Mouse (Mus musculus) forebrain, embryonic 14.5 days (tissue): ENCODE results near the gene Cct7. TPM values are rescaled to one million over a fixed set of nuclear protein-coding genes. Genes with fewer than 3 reads are reported as not detected.

ENCODE experiments used
- ATAC-seq: fragments of 200-750 bp; cut with Nextera tagmentation; 2 replicates; pipeline ENCODE4 v1.8.0; 2017; ENCODE audit warnings: mild to moderate bottlenecking, moderate library complexity
- DNase-seq: peaks from one replicate; pipeline ENCODE4 v3.0.0-alpha.2; 2015; ENCODE audit warnings: low spot score
- H3K27ac ChIP-seq: fragments of 300-500 bp; sonication (generic); 2 replicates; pipeline ENCODE4 v1.5.1; 2014; ENCODE audit warnings: low read depth, mild to moderate bottlenecking, control low read depth, low read length, moderate library complexity
- H3K27me3 ChIP-seq: fragments of 300-500 bp; sonication (generic); replicated peaks from 2 replicates; pipeline ENCODE4 v1.6.1; 2014; ENCODE audit warnings: low read length, control low read depth, mixed read lengths; ENCODE audit not compliant: control insufficient read depth, insufficient read depth
- H3K36me3 ChIP-seq: fragments of 300-500 bp; sonication (generic); 2 replicates; pipeline ENCODE4 v1.6.1; 2014; ENCODE audit warnings: low read length, control low read depth; ENCODE audit not compliant: control insufficient read depth, insufficient read depth
- H3K4me1 ChIP-seq: fragments of 300-500 bp; sonication (generic); 2 replicates; pipeline ENCODE4 v1.6.1; 2014; ENCODE audit warnings: antibody characterized with exemption, low read length, control low read depth; ENCODE audit not compliant: control insufficient read depth, insufficient read depth
- H3K4me2 ChIP-seq: fragments of 300-500 bp; sonication (generic); 2 replicates; pipeline ENCODE4 v1.6.1; 2014; ENCODE audit warnings: mild to moderate bottlenecking, control low read depth, low read length
- H3K4me3 ChIP-seq: fragments of 300-500 bp; sonication (generic); 2 replicates; pipeline ENCODE4 v1.5.1; 2014; ENCODE audit warnings: low read depth, low read length, control low read depth
- H3K9ac ChIP-seq: fragments of 300-500 bp; sonication (generic); 2 replicates; pipeline ENCODE4 v1.6.1; 2014; ENCODE audit warnings: mild to moderate bottlenecking, low read length, control low read depth, moderate library complexity
- H3K9me3 ChIP-seq: fragments of 300-500 bp; sonication (generic); replicated peaks from 2 replicates; pipeline ENCODE4 v1.6.1; 2016; ENCODE audit warnings: low read length, control low read depth, mixed read lengths; ENCODE audit not compliant: control insufficient read depth
- WGBS: fragments of 180-500 bp; shearing (Covaris S2); extraction: QIAGEN DNeasy Blood & Tissue Kit; methylation state at CpG from one replicate; pipeline ENCODE4 v1.1.7; 2014; 5-methylcytosine and 5-hydroxymethylcytosine counted together
- polyA plus RNA-seq: library from polyadenylated mRNA; unstranded; fragments of >200 nt; fragmentation: Nextera tagmentation; extraction: Ambion mirVana; gene quantifications from 2 replicates; pipeline ENCODE4 v1.2.1, GENCODE M21; 2014

The Cct7 gene
- polyA plus RNA-seq, 1 experiment from 2014 or later, result 759 TPM

DNA sequence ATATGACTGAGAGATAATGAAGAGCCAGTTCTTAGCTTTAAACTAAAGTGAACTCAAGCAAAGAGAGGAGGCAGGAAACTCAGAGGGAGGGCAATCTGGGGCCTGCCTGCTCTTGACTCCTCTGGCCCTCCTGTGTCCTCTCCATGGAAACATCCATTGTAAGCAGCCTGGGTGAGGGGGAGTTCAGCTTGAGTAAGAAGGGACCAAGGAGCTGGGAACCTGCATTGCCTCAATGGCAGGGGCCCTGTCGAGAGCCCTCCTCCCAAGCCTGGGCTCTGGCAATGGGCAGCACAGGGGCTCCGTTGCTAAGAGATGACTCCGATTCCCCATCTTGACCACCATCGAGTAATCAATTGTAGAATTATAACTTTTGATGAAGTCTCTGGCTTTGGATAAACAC, 37.2 kb downstream of the Cct7 start:
- no peaks in the 10 kb centered on the region for H3K36me3 ChIP-seq
- no peaks in the 10 kb centered on the region for H3K9me3 ChIP-seq
- H3K9ac ChIP-seq, result no peak overlapping the region
- ATAC-seq (no peak), DNase-seq (no peak)
- no peaks in the 10 kb centered on the region for H3K4me1 ChIP-seq
- H3K27ac ChIP-seq, result no peak overlapping the region
- H3K4me2 ChIP-seq, result no peak overlapping the region
- peaks cover 27% of the 10 kb centered on the region for H3K27me3 ChIP-seq
- no peak overlapping the region for H3K4me3 ChIP-seq
- 45% methylated on average over 4 of the region's 4 CpGs for WGBS

DNA sequence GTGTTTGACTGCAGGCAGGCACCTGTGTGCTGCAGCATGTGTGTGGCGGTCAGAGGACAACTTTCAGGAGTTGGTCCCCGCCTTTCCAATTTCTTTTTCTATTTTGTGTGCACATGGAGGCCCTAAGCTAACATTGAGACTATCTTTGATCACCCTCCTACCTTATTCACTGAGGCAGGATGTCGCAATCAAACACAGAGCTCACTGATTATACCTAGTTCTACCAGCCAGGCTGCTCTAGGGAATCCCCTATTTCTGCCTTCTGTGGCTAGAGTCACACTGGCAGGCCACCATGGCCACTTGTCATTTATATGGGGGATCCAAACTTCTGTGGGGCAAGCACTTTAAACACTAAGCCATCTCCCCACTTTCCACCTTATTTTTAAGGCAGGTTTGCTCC, 38.4 kb downstream of the Cct7 start:
- Histone ChIP-seq H3K27me3 (peaks cover 15% of the 10 kb centered on the region), H3K9me3 (no peaks in the 10 kb centered on the region), H3K4me3 (no peak overlapping the region), H3K4me1 (no peaks in the 10 kb centered on the region), H3K4me2 (no peak overlapping the region), H3K27ac (no peak overlapping the region), H3K9ac (no peak overlapping the region), H3K36me3 (no peaks in the 10 kb centered on the region)
- ATAC-seq (no peak), DNase-seq (no peak)
- WGBS, result 80% methylated on average over 3 of the region's 3 CpGs

- H3K4me2 ChIP-seq, result no peak overlapping the region
- ATAC-seq (no peak), DNase-seq (no peak)
- H3K27ac ChIP-seq, result no peak overlapping the region
- WGBS, result 94% methylated on average over 4 of the region's 4 CpGs
- H3K27me3 ChIP-seq, result peaks cover 10% of the 10 kb centered on the region
- no peaks in the 10 kb centered on the region for H3K4me1 ChIP-seq
- H3K36me3 ChIP-seq, result no peaks in the 10 kb centered on the region
- H3K9ac ChIP-seq, result no peak overlapping the region
- no peak overlapping the region for H3K4me3 ChIP-seq
- no peaks in the 10 kb centered on the region for H3K9me3 ChIP-seq
These were observed 38.9 kb downstream of the Cct7 start for GRCm38 (mm10) chr6:85490252-85490651.

DNA sequence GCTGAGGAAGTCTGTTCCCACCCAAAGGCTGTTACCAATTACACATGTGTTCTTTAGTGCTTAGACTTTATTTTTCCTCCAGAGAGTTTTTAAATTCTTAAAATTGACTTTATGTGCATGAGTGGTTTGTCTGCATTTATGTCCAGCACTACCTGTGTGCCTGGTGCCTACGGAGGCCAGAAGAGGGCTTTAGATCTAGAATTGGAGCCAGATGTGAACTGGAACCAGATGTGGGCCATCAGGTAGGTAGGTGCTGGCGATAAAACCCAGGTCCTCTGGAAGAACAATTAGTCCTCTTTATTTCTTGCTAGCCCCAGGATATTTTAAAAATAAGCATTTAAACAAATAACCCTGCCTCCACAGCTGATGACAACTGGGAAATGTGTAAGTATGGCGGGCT, 40.3 kb downstream of the Cct7 start:
- no peak for ATAC-seq
- Histone ChIP-seq H3K36me3 (no peaks in the 10 kb centered on the region), H3K4me1 (no peaks in the 10 kb centered on the region), H3K9ac (no peak overlapping the region), H3K4me3 (no peak overlapping the region), H3K27me3 (no peaks in the 10 kb centered on the region), H3K27ac (no peak overlapping the region), H3K9me3 (no peaks in the 10 kb centered on the region), H3K4me2 (no peak overlapping the region)
- DNase-seq, result no peak
- WGBS, result 91% methylated on average over 3 of the region's 3 CpGs

DNA sequence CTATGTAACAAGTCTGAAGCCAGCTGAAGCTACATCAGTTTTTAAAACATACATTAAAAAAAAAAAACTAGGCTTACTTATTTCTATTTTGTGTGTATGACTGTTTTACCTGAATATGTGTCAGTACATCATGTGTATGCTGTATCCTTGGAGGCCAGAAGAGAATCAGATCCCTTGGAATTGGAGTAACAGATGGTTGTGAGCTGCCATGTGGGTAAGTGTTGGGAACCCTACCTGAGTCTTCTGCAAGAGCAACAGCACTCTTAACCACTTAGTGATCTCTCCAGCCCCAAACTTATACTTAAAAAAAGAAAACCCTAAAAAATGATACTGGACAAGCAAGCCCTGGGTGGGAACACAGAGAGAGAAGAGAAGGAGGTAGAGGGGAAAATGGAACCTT, 45.7 kb downstream of the Cct7 start:
- H3K9ac ChIP-seq, result no peak overlapping the region
- ATAC-seq, result no peak
- H3K27ac ChIP-seq, result no peak overlapping the region
- no peak overlapping the region for H3K4me2 ChIP-seq
- 0 out of 2 replicates have a peak, but pooled peaks cover 3% of the 10 kb centered on the region for H3K4me1 ChIP-seq
- H3K9me3 ChIP-seq, result no peaks in the 10 kb centered on the region
- no peaks in the 10 kb centered on the region for H3K27me3 ChIP-seq
- H3K36me3 ChIP-seq, result no peaks in the 10 kb centered on the region
- no peak for DNase-seq
- H3K4me3 ChIP-seq, result no peak overlapping the region

GRCm38 (mm10) chr6:85498147-85498546, 46.8 kb downstream of the Cct7 start:
- no peaks in the 10 kb centered on the region for H3K9me3 ChIP-seq
- H3K27ac ChIP-seq, result no peak overlapping the region
- no peak for DNase-seq
- H3K4me2 ChIP-seq, result no peak overlapping the region
- no peaks in the 10 kb centered on the region for H3K27me3 ChIP-seq
- H3K4me3 ChIP-seq, result no peak overlapping the region
- 73% methylated on average over 9 of the region's 9 CpGs for WGBS
- H3K4me1 ChIP-seq, result 0 out of 2 replicates have a peak, but pooled peaks cover 3% of the 10 kb centered on the region
- no peaks in the 10 kb centered on the region for H3K36me3 ChIP-seq
- no peak overlapping the region for H3K9ac ChIP-seq
- ATAC-seq, result no peak

DNA sequence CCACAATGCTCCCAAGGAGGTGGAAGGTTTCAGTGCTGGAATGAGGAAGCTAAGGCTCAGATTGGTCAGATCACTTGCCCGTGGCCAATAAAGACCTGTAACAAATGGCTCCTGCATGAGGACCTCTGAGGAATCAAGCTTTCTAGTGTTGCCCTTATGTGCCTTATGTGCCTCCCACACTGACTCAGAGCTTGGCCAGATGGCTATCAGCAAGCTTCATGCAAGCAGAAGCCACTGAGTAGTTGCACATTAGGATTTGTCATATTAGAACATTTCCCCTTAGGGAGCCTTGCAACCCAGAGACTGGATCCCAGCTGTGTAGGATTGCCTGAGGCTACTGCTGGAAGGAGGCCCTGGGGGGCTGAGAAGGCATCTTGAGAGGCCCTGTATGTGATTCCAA, 49.1 kb downstream of the Cct7 start:
- no peak overlapping the region for H3K9ac ChIP-seq
- 0 out of 2 replicates have a peak, but pooled peaks cover 6% of the 10 kb centered on the region for H3K27me3 ChIP-seq
- no peak overlapping the region for H3K27ac ChIP-seq
- H3K9me3 ChIP-seq, result no peaks in the 10 kb centered on the region
- ATAC-seq (no peak), DNase-seq (no peak)
- no peak overlapping the region for H3K4me3 ChIP-seq
- no peaks in the 10 kb centered on the region for H3K36me3 ChIP-seq
- H3K4me1 ChIP-seq, result 0 out of 2 replicates have a peak, but pooled peaks cover 3% of the 10 kb centered on the region
- 82% methylated on average over 1 of the region's 1 CpGs for WGBS
- no peak overlapping the region for H3K4me2 ChIP-seq

GRCm38 (mm10) chr6:85501571-85502102, 50.3 kb downstream of the Cct7 start:
- H3K4me2 ChIP-seq, result peak overlapping the region; percentile 85
- H3K4me1 ChIP-seq, result 0 out of 2 replicates have a peak, but pooled peaks cover 3% of the 10 kb centered on the region
- H3K9me3 ChIP-seq, result no peaks in the 10 kb centered on the region
- H3K4me3 ChIP-seq, result peak overlapping the region; percentile 76
- DNase-seq (no peak), ATAC-seq (no peak)
- peaks cover 6% of the 10 kb centered on the region; the same call in 1 of the 2 replicates for H3K27me3 ChIP-seq
- peak overlapping the region; percentile 87 for H3K9ac ChIP-seq
- H3K27ac ChIP-seq, result peak overlapping the region; percentile 1; the same call in 1 of the 2 replicates
- WGBS, result 8% methylated on average over 6 of the region's 6 CpGs
- no peaks in the 10 kb centered on the region for H3K36me3 ChIP-seq

GRCm38 (mm10) chr6:85502103-85502910, 51.0 kb downstream of the Cct7 start:
- peak; percentile 81 for ATAC-seq
- Histone ChIP-seq H3K27ac (peak overlapping the region; percentile 1; the same call in 1 of the 2 replicates), H3K4me3 (peak overlapping the region; percentile 76), H3K9ac (peak overlapping the region; percentile 87), H3K36me3 (no peaks in the 10 kb centered on the region), H3K9me3 (no peaks in the 10 kb centered on the region), H3K4me1 (0 out of 2 replicates have a peak, but pooled peaks cover 3% of the 10 kb centered on the region), H3K27me3 (peaks cover 6% of the 10 kb centered on the region; the same call in 1 of the 2 replicates), H3K4me2 (peak overlapping the region; percentile 85)
- DNase-seq, result peak; percentile 41
- 1% methylated on average over 31 of the region's 37 CpGs for WGBS
